Mouse (Mus musculus) right cerebral cortex, adult 2 months (tissue): ENCODE data around the gene Ptdss2.

Experiments
- DNase-seq, 2 experiments: peaks; one replicate each; pipeline ENCODE4 v3.0.0; 2021 to 2022; ENCODE audit warnings: low spot score in 2 of 2

The Ptdss2 gene

GRCm38 (mm10) chr7:141122245-141122644, at the start of gene Ptdss2:
Ptdss2 (plus strand) TSS chr7:141122382.
- no peak for DNase-seq

- DNase-seq = peak in 1 of 2 experiments; percentile 38
These were observed 48.4 kb upstream of the Ptdss2 start for GRCm38 (mm10) chr7:141073782-141074181.

- no peak for DNase-seq
These were observed 44.3 kb upstream of the Ptdss2 start, which contains the start of gene Pkp3 for GRCm38 (mm10) chr7:141077841-141078240. Pkp3 (plus strand) TSS chr7:141078218.

GRCm38 (mm10) chr7:141078876-141079275, 43.3 kb upstream of the Ptdss2 start:
- no peak for DNase-seq

GRCm38 (mm10) chr7:141079481-141080449, 42.4 kb upstream of the Ptdss2 start:
- no peak for DNase-seq

- no peak for DNase-seq
These were observed 34.3 kb upstream of the Ptdss2 start for GRCm38 (mm10) chr7:141087894-141088293.

GRCm38 (mm10) chr7:141088473-141088872, 33.7 kb upstream of the Ptdss2 start:
- no peak for DNase-seq

GRCm38 (mm10) chr7:141090228-141090627, 32.0 kb upstream of the Ptdss2 start:
- DNase-seq = no peak

- peak; percentile 20 to 40 for DNase-seq
These were observed 30.0 kb upstream of the Ptdss2 start for GRCm38 (mm10) chr7:141092051-141092735.

GRCm38 (mm10) chr7:141093950-141094349, 28.2 kb upstream of the Ptdss2 start:
- no peak for DNase-seq

- DNase-seq = no peak
These were observed 27.5 kb upstream of the Ptdss2 start for GRCm38 (mm10) chr7:141094487-141095205.

GRCm38 (mm10) chr7:141096021-141096420, 26.2 kb upstream of the Ptdss2 start:
- no peak for DNase-seq

- no peak for DNase-seq
These were observed 25.5 kb upstream of the Ptdss2 start for GRCm38 (mm10) chr7:141096649-141097056.

GRCm38 (mm10) chr7:141097177-141097576, 25.0 kb upstream of the Ptdss2 start:
- no peak for DNase-seq

- DNase-seq = peak; percentile 23 to 38
These were observed 22.1 kb upstream of the Ptdss2 start, which contains the start of gene Sigirr for GRCm38 (mm10) chr7:141099911-141100691. Sigirr (minus strand) TSS chr7:141100572.

- DNase-seq = no peak
These were observed 19.0 kb upstream of the Ptdss2 start for GRCm38 (mm10) chr7:141103161-141103560.

GRCm38 (mm10) chr7:141115874-141116273, 6.3 kb upstream of the Ptdss2 start:
- DNase-seq = no peak

- no peak for DNase-seq
These were observed 4.5 kb upstream of the Ptdss2 start, which contains the start of gene Ano9 for GRCm38 (mm10) chr7:141117636-141118035. Ano9 (minus strand) TSS chr7:141117806.

- no peak for DNase-seq
These were observed 2.7 kb upstream of the Ptdss2 start for GRCm38 (mm10) chr7:141119487-141119886.

GRCm38 (mm10) chr7:141120605-141121004, 1.6 kb upstream of the Ptdss2 start:
- no peak for DNase-seq

GRCm38 (mm10) chr7:141121051-141121531, 1.1 kb upstream of the Ptdss2 start:
- no peak for DNase-seq
